Mouse (Mus musculus): ENCODE results near the gene Elmo1. TPM values are rescaled to one million over a fixed set of nuclear protein-coding genes. Genes with fewer than 3 reads are reported as not detected.
A peak's percentile ranks its signal among the peaks of the same experiment; 100 is the strongest.

The Elmo1 gene
- total and polyA plus RNA-seq, 3 experiments: 5.2 to 7.6 TPM; not detected in 1

GRCm38 (mm10) chr13:20292348-20292747, 202.0 kb downstream of the Elmo1 start:
- H3K9ac ChIP-seq (ENCODE audit: control insufficient read depth, low read depth, low read length, poor library complexity, severe bottlenecking): no peak overlapping the region
- peaks cover 0 to 6% of the 10 kb centered on the region in 2 experiments; a peak in 2 of 4 replicates for H3K36me3 ChIP-seq (ENCODE audit: control insufficient read depth in 1 of 2, insufficient read depth in 2 of 2, low read length in 2 of 2)
- peaks cover 0 to 12% of the 10 kb centered on the region in 2 experiments; a peak in 3 of 4 replicates for H3K4me1 ChIP-seq (ENCODE audit: control insufficient read depth in 1 of 2, insufficient read depth in 2 of 2, low read length in 2 of 2)
- H3K27ac ChIP-seq (ENCODE audit: control insufficient read depth, low read depth, low read length): no peak overlapping the region
- TF ChIP-seq HCFC1 (IDR thresholded peaks at IDR 0.05; ENCODE audit: low read depth, low read length) (no peak), SIN3A (IDR thresholded peaks at IDR 0.05; ENCODE audit: low read length) (no peak; the same call in 1 of the 2 replicates), MYC (IDR thresholded peaks at IDR 0.05; ENCODE audit: low read depth, low read length) (no peak), RAD21 (IDR thresholded peaks at IDR 0.05; ENCODE audit: low read depth, low read length) (peak; percentile 89), CTCF (IDR thresholded peaks at IDR 0.05 in 2 of 3, conservative IDR thresholded peaks at IDR 0.05 in 1 of 3; ENCODE audit: control insufficient read depth in 1 of 3, insufficient read depth in 1 of 3, low read depth in 2 of 3, low read length in 3 of 3, poor library complexity in 1 of 3, severe bottlenecking in 1 of 3) (peak; percentile 72 to 84 (median 78)), ZC3H11A (IDR thresholded peaks at IDR 0.05; ENCODE audit: low read depth, low read length) (peak; percentile 75), RCOR1 (IDR thresholded peaks at IDR 0.05; ENCODE audit: low read depth, low read length) (no peak), MEF2A (IDR thresholded peaks at IDR 0.05; ENCODE audit: extremely low read depth, insufficient replicate concordance, low read depth, low read length, poor library complexity, severe bottlenecking) (no peak), ETS1 (IDR thresholded peaks at IDR 0.05; ENCODE audit: low read depth, low read length) (no peak), NELFE (IDR thresholded peaks at IDR 0.05; ENCODE audit: low read depth, low read length) (no peak), GABPA (IDR thresholded peaks at IDR 0.05; ENCODE audit: low read depth, low read length) (no peak), UBTF (IDR thresholded peaks at IDR 0.05; ENCODE audit: borderline replicate concordance, insufficient read depth, low read depth, low read length) (no peak), MXI1 (IDR thresholded peaks at IDR 0.05; ENCODE audit: low read depth, low read length) (0 out of 2 replicates have a peak, but pooled peaks have one; percentile 28), E2F4 (IDR thresholded peaks at IDR 0.05; ENCODE audit: borderline replicate concordance, low read depth, low read length) (no peak), CHD2 (IDR thresholded peaks at IDR 0.05; ENCODE audit: low read length) (no peak), MAX (IDR thresholded peaks at IDR 0.05; ENCODE audit: low read length) (no peak), GATA1 (IDR thresholded peaks at IDR 0.05; ENCODE audit: low read depth, low read length) (no peak), ZNF384 (IDR thresholded peaks at IDR 0.05; ENCODE audit: low read depth, low read length) (peak; percentile 99), POLR2AphosphoS5 (IDR thresholded peaks at IDR 0.05; ENCODE audit: borderline replicate concordance, low read depth, low read length) (no peak), ZKSCAN1 (IDR thresholded peaks at IDR 0.05; ENCODE audit: low read depth, low read length) (peak; percentile 64; the same call in 1 of the 2 replicates), SMC3 (IDR thresholded peaks at IDR 0.05; ENCODE audit: low read depth, low read length) (peak; percentile 78)
- no peaks in the 10 kb centered on the region for H3K9me3 ChIP-seq (replicated peaks; ENCODE audit: insufficient read depth, low read length)
- DNase-seq (ENCODE audit: low read depth, low spot score): peak; percentile 66
- no peak overlapping the region for H3K4me3 ChIP-seq (ENCODE audit: control insufficient read depth in 1 of 2, insufficient read depth in 1 of 2, low read depth in 2 of 2, low read length in 2 of 2)
- H3K27me3 ChIP-seq (ENCODE audit: control insufficient read depth in 1 of 2, insufficient read depth in 2 of 2, low read length in 2 of 2): no peaks in the 10 kb centered on the region
- no peaks in the 10 kb centered on the region for H3K79me2 ChIP-seq (ENCODE audit: control insufficient read depth, insufficient read depth, low read length, poor library complexity)
